Comparison of ENCODE assay signal across 22 mouse cellular contexts in genomic region chr11:5611918-5612317, GRCm38 (mm10). TPM values are rescaled to one million over a fixed set of nuclear protein-coding genes. Genes with fewer than 3 reads are reported as not detected.
A peak's percentile ranks its signal among the peaks of the same experiment; 100 is the strongest.
DNase-seq lines count a peak whose midpoint lies in the region; ATAC-seq and TF ChIP-seq lines count a peak whose summit lies in the region.
"Not testable (repeated sequence)": the region's sequence is repeated elsewhere in the genome, so short reads cannot be mapped to it uniquely, and the experiment has no call there.
"Had no signal": no experiment of that assay in that cellular context is flagged by ENCODE, and none has a peak within 500 bp of the region (broad histone marks: within the 10 kb centered on the region; RNA-seq: fewer than 3 reads in every experiment).

No protein-coding gene starts in this region.

- 25% methylated on average over 1 of the region's 1 CpGs for whole genome bisulfite sequencing in heart, embryonic 13.5 days
- WGBS in hindbrain, embryonic 10.5 days, result 69% methylated on average over 1 of the region's 1 CpGs
- 65% methylated on average over 1 of the region's 1 CpGs for WGBS in liver, embryonic 12.5 days (ENCODE audit: insufficient replicate concordance)
- WGBS in liver, embryonic 13.5 days (ENCODE audit: insufficient replicate concordance), result 68% methylated on average over 1 of the region's 1 CpGs
- WGBS in midbrain, embryonic 10.5 days, result 74% methylated on average over 1 of the region's 1 CpGs
- 83% methylated on average over 1 of the region's 1 CpGs for WGBS in midbrain, embryonic 12.5 days

- TF ChIP-seq CTCF in MEL (IDR thresholded peaks at IDR 0.05 in 2 of 3, conservative IDR thresholded peaks at IDR 0.05 in 1 of 3; ENCODE audit: control insufficient read depth in 1 of 3, insufficient read depth in 1 of 3, low read depth in 2 of 3, low read length in 3 of 3, poor library complexity in 1 of 3, severe bottlenecking in 1 of 3); testis, adult 2 months (IDR thresholded peaks at IDR 0.05; ENCODE audit: control insufficient read depth, insufficient read depth, insufficient replicate concordance, low read depth, low read length): not testable (repeated sequence)

- peak overlapping the region; percentile 76 for H3K9ac ChIP-seq in MEL (ENCODE audit: control insufficient read depth, low read depth, low read length, poor library complexity, severe bottlenecking)
- H3K9ac ChIP-seq in heart, embryonic 13.5 days; liver, embryonic 12.5 days; liver, embryonic 13.5 days; midbrain, embryonic 12.5 days (replicated peaks): not testable (repeated sequence)

- H3K9me3 ChIP-seq in MEL (replicated peaks; ENCODE audit: insufficient read depth, low read length); heart, embryonic 13.5 days; hindbrain, embryonic 10.5 days; liver, embryonic 12.5 days (replicated peaks); liver, embryonic 13.5 days (replicated peaks); midbrain, embryonic 10.5 days (replicated peaks); midbrain, embryonic 12.5 days: not testable (repeated sequence)

- H3K4me2 ChIP-seq in heart, embryonic 13.5 days, result peak overlapping the region; percentile 24; the same call in 1 of the 2 replicates
- H3K4me2 ChIP-seq in liver, embryonic 12.5 days, result 0 out of 2 replicates have a peak overlapping the region, but pooled peaks have one; percentile 1
- not testable (repeated sequence) for H3K4me2 ChIP-seq in liver, embryonic 13.5 days; midbrain, embryonic 12.5 days (replicated peaks)

- not testable (repeated sequence) for H3K79me2 ChIP-seq in MEL (ENCODE audit: control insufficient read depth, insufficient read depth, low read length, poor library complexity)

- TF ChIP-seq RAD21 in MEL (IDR thresholded peaks at IDR 0.05; ENCODE audit: low read depth, low read length), result not testable (repeated sequence)

- ATAC-seq in heart, embryonic 13.5 days (ENCODE audit: extremely low read depth, insufficient number of reproducible peaks, low FRiP score, low TSS enrichment); liver, embryonic 12.5 days; midbrain, embryonic 12.5 days (ENCODE audit: low FRiP score, low read depth): not testable (repeated sequence)
- ATAC-seq in liver, embryonic 13.5 days (ENCODE audit: low read depth), result 0 out of 2 replicates have a peak, but pooled peaks have one; percentile 31

- H3K27me3 ChIP-seq in MEL (ENCODE audit: control insufficient read depth in 1 of 2, insufficient read depth in 2 of 2, low read length in 2 of 2); heart, embryonic 13.5 days (replicated peaks); hindbrain, embryonic 10.5 days (ENCODE audit: insufficient read depth, poor library complexity, severe bottlenecking); liver, embryonic 12.5 days (replicated peaks); liver, embryonic 13.5 days; midbrain, embryonic 10.5 days (ENCODE audit: low read depth, poor library complexity, severe bottlenecking); midbrain, embryonic 12.5 days; testis, adult 2 months (ENCODE audit: control insufficient read depth, insufficient read depth, low read length): not testable (repeated sequence)

- peak overlapping the region; percentile 65 for H3K27ac ChIP-seq in MEL (ENCODE audit: control insufficient read depth, low read depth, low read length)
- H3K27ac ChIP-seq in heart, embryonic 13.5 days (replicated peaks); liver, embryonic 12.5 days; liver, embryonic 13.5 days: not testable (repeated sequence)
- H3K27ac ChIP-seq in hindbrain, embryonic 10.5 days, result peak overlapping the region; percentile 70; the same call in 1 of the 2 replicates
- 0 out of 2 replicates have a peak overlapping the region, but pooled peaks have one; percentile 25 for H3K27ac ChIP-seq in midbrain, embryonic 10.5 days (replicated peaks)
- H3K27ac ChIP-seq in midbrain, embryonic 12.5 days (replicated peaks), result 0 out of 2 replicates have a peak overlapping the region, but pooled peaks have one; percentile 30
- H3K27ac ChIP-seq in testis, adult 2 months (ENCODE audit: control insufficient read depth, insufficient read depth, low read depth, low read length), result 0 out of 2 replicates have a peak overlapping the region, but pooled peaks have one; percentile 36

- not testable (repeated sequence) for TF ChIP-seq EP300 in MEL (IDR thresholded peaks at IDR 0.05; ENCODE audit: low read depth in 1 of 2, low read length in 2 of 2)

- H3K36me3 ChIP-seq in MEL (ENCODE audit: control insufficient read depth in 1 of 2, insufficient read depth in 2 of 2, low read length in 2 of 2); heart, embryonic 13.5 days; hindbrain, embryonic 10.5 days; liver, embryonic 12.5 days; liver, embryonic 13.5 days; midbrain, embryonic 10.5 days; midbrain, embryonic 12.5 days; testis, adult 2 months (ENCODE audit: control insufficient read depth, insufficient read depth, low read length): not testable (repeated sequence)

- not testable (repeated sequence) for TF ChIP-seq POLR2A in MEL (IDR thresholded peaks at IDR 0.05; ENCODE audit: control insufficient read depth in 1 of 2, insufficient read depth in 1 of 2, low read depth in 1 of 2, low read length in 2 of 2, poor library complexity in 1 of 2); testis, adult 2 months (IDR thresholded peaks at IDR 0.05; ENCODE audit: control insufficient read depth, low read depth, low read length)

- peak overlapping the region; percentile 63 to 76 for H3K4me3 ChIP-seq in MEL (ENCODE audit: control insufficient read depth in 1 of 2, insufficient read depth in 1 of 2, low read depth in 2 of 2, low read length in 2 of 2)
- H3K4me3 ChIP-seq in heart, embryonic 13.5 days; hindbrain, embryonic 10.5 days; liver, embryonic 12.5 days; liver, embryonic 13.5 days (replicated peaks); midbrain, embryonic 10.5 days; midbrain, embryonic 12.5 days; testis, adult 2 months (ENCODE audit: control insufficient read depth, low read depth, low read length): not testable (repeated sequence)

- not testable (repeated sequence) for H3K4me1 ChIP-seq in MEL (ENCODE audit: control insufficient read depth in 1 of 2, insufficient read depth in 2 of 2, low read length in 2 of 2); heart, embryonic 13.5 days; hindbrain, embryonic 10.5 days (replicated peaks); liver, embryonic 12.5 days; liver, embryonic 13.5 days (replicated peaks); midbrain, embryonic 12.5 days; testis, adult 2 months (ENCODE audit: control insufficient read depth, insufficient read depth, low read length)
- H3K4me1 ChIP-seq in midbrain, embryonic 10.5 days, result peaks cover 11% of the 10 kb centered on the region; the same call in 1 of the 2 replicates

- peak; percentile 60 for DNase-seq in MEL (ENCODE audit: low read depth, low spot score)
- not testable (repeated sequence) for DNase-seq in hindbrain, embryonic 10.5 days (ENCODE audit: low spot score); liver, embryonic 13.5 days; midbrain, embryonic 10.5 days (ENCODE audit: low spot score)

TF ChIP-seq in MEL, 35 proteins besides CTCF, POLR2A, EP300 and RAD21:
- peak; percentile 77 for TF ChIP-seq GATA1 (IDR thresholded peaks at IDR 0.05; ENCODE audit: low read depth, low read length)
- peak; percentile 91; the same call in 1 of the 2 replicates for TF ChIP-seq JUND (IDR thresholded peaks at IDR 0.05; ENCODE audit: low read depth, low read length)

RNA-seq across cellular contexts. Expression of gene Ankrd36, which starts 42.4 kb away (rescaled TPM):
- 3.4 and 5.2 TPM in 2 replicates for total RNA-seq in MEL (2012; rRNA removed)
- polyA plus RNA-seq in MEL (2012; ENCODE audit: insufficient read depth in 1 of 2, insufficient read length in 2 of 2, low read depth in 1 of 2, low replicate concordance in 2 of 2, missing spikeins in 1 of 2), result 1 to 10 TPM in 1 of 2 experiments, not detected in 1; 3.2 TPM
- polyA plus RNA-seq in heart, embryonic 13.5 days (2015; fragmentation: Nextera tagmentation; extraction: Ambion mirVana), result not detected in 2 replicates
- not detected in 2 replicates for polyA plus RNA-seq in hindbrain, embryonic 10.5 days (2016; fragmentation: Nextera tagmentation; extraction: Ambion mirVana)
- polyA plus RNA-seq in liver, embryonic 12.5 days (2016; fragmentation: Nextera tagmentation; extraction: Ambion mirVana), result 0.67 and 0.80 TPM in 2 replicates
- 1.1 and 1.5 TPM in 2 replicates for polyA plus RNA-seq in liver, embryonic 13.5 days (2015; fragmentation: Nextera tagmentation; extraction: Ambion mirVana)
- polyA plus RNA-seq in midbrain, embryonic 10.5 days (2016; fragmentation: Nextera tagmentation; extraction: Ambion mirVana), result 0.11 TPM in 1 of 2 replicates, not detected in the other
- polyA plus RNA-seq in midbrain, embryonic 12.5 days (2016; fragmentation: Nextera tagmentation; extraction: Ambion mirVana), result 0.20 TPM in 1 of 2 replicates, not detected in the other
- 250 and 260 TPM in 2 replicates for polyA plus RNA-seq in testis, adult 2 months (2012; rRNA removed)
- total RNA-seq: adrenal gland, adult 18-20 months; adrenal gland, adult 2 months; adrenal gland, adult 8-10 months; adrenal gland, postnatal 10 days; adrenal gland, postnatal 14 days; adrenal gland, postnatal 25 days; adrenal gland, postnatal 36 days; adrenal gland, postnatal 4 days; CH12.LX had no signal
- polyA plus RNA-seq: activated CD4-positive, CD25-positive, alpha-beta regulatory T cell, adult 4 months; adrenal gland, adult 2 months; brain, embryonic 14.5 days; C2C12; CD4-positive, CD25-positive, alpha-beta regulatory T cell, adult 4 months; Patski had no signal

Comparison
In these comparisons a context has a peak if more than half of its experiments do, and no peak if none do; other contexts are left out.
1. RNA of gene Ankrd36, which starts 42.4 kb away (polyA plus RNA-seq): 250 to 260 TPM in testis, adult 2 months; 3.2 TPM in MEL, 1.1 to 1.5 TPM in liver, embryonic 13.5 days, 0.67 to 0.80 TPM in liver, embryonic 12.5 days, 0.20 TPM in midbrain, embryonic 12.5 days, 0.11 TPM in midbrain, embryonic 10.5 days, not detected in hindbrain, embryonic 10.5 days and not detected in heart, embryonic 13.5 days; every median in the first group is over 10 times any median in the second.